Mouse (Mus musculus) thymus, postnatal 25 days (tissue): ENCODE results near the gene Tax1bp1.
"Not testable (repeated sequence)": the region's sequence is repeated elsewhere in the genome, so short reads cannot be mapped to it uniquely, and the experiment has no call there.

Experiments
- DNase-seq: peaks from one replicate; pipeline ENCODE4 v3.0.0; 2022

Tax1bp1 gene

GRCm38 (mm10) chr6:52713104-52713896 lies at the start of gene Tax1bp1:
TSS of gene Tax1bp1 (plus strand) at chr6:52713729.
- DNase-seq: peak; percentile 93

DNA sequence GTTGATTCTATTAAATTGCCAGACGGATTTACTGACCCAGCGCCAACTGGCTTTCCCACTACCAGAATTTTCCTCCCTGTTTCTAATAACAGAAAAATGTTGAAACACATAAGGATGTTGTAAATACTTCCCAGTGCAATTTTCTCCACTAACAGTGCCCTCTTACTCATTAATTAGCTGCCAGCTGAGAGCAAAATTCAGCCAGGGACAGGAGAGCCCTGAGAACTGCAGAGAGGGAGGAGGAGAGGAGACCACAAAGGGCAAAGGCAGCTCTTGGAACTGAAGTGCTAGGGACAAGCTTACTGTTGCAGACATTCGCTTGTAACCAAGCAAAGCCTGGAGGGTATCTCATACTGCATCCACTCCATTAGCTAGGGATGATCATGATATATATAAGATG lies 45.9 kb upstream of the Tax1bp1 start:
- no peak for DNase-seq

- not testable (repeated sequence) for DNase-seq
Measured at GRCm38 (mm10) chr6:52669878-52670277, 43.7 kb upstream of the Tax1bp1 start.

DNA sequence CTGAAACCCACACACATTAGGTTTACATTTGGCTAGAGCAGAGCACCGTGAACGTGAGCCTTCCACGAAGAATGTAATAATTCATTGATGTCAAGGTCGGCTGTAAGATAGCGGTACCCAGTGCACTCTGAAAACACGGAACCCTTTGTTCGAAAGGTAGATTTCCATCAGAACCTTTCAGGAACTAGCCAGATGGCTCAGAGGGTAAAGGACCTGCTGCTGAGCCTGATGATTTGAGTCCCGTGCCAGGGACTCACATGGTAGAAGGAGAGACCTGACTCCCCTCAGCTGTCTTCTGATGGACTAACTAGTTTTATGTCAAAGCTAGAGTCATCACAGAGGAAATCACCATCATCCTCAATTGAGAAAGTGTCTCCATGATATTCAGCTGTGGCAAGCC lies 41.7 kb upstream of the Tax1bp1 start:
- DNase-seq: no peak

DNA sequence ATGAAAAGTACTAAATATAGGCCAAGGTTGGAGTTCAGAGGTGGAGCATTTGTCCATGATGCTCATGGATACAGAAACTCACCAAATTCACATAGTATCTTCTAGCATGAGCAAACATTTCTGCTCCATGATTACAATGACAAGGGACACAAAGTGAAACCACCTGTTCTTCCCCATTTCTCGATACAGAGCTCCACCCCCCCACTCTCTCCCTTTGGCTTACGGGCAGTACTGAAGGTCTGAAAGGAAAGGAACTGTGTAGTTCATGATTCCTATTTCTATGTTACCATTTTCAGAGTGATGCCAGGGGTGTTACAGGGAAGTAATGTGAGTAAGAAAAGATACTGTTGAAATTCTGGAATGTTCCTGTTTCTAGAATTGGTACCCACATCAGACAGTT lies 41.0 kb upstream of the Tax1bp1 start:
- DNase-seq: no peak

- DNase-seq: no peak
Measured at GRCm38 (mm10) chr6:52673706-52674105, 39.8 kb upstream of the Tax1bp1 start.

DNA sequence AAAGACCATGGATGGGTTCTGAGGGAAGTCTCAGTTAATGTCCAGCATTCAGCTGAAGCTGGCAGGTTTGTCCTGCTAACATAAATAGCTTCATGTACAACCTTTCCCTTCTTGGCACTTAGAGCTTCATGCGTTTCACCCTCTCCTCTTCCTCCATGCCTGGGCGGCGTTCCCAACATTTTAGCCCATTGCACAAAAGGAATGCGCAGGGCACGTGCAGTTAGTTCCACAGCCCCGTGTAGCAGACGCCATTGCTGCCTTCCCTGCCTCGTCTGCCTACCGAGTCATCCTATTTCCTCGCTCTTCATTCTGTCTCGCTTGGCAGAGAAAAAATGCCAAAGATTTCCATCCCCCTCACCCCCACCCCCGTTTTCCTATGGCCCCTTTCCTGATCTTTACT lies 39.0 kb upstream of the Tax1bp1 start:
- no peak for DNase-seq

DNA sequence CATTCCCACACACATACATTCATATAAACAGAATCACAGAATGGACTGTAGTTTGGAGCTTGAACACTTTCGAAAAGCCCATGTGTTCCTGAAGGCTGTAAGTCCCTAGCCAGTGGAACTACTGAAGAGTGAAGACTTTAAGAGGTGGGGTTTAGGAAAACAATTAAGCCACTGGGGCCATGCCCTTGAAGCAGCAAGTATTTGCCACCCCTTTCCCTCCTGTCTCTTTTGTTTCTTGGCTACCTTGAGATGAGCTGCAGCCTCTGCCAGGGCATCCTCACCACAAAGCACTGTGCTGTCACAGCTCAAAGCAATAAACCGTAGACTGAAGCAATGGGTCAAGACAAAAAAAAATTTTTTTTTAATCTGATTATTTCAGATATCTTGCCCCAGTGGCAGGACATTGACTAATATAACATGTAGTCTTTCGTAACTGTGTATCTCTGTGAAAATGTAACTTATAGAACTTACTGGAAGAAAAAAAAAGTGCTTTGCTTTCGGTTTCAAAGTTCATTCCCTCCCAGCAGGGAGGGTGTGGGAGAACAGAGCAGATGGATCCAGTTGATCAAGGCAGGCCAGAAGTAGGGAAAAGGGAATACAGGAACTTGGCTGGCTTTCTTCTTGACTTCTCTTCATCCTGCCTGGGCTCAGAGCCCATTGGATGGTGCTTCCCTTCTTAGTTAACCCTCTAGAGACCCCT lies 38.2 kb upstream of the Tax1bp1 start:
- DNase-seq: no peak

GRCm38 (mm10) chr6:52677534-52677933 lies 36.0 kb upstream of the Tax1bp1 start:
- DNase-seq: not testable (repeated sequence)

DNA sequence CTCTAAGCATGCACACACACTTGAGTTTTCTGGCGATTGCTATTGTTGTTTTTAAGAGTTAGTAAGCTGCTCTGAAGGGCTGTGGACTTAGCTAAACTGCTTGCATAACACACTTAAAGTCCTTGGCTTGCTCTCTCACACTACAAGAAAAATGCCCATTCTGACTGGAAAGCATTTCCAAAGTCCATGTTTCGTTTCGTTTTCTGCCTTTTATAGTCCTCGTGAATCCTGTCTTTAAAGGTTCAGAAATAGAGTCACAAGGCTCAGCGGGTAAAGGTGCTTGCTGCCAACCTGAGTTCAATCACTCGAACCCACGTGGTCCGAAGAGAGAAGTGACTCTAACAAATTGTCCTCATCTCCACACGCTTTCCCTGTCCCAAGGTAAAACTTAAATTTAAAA lies 34.0 kb upstream of the Tax1bp1 start:
- no peak for DNase-seq

- DNase-seq: no peak
Measured at GRCm38 (mm10) chr6:52680458-52681032, 33.0 kb upstream of the Tax1bp1 start.

DNA sequence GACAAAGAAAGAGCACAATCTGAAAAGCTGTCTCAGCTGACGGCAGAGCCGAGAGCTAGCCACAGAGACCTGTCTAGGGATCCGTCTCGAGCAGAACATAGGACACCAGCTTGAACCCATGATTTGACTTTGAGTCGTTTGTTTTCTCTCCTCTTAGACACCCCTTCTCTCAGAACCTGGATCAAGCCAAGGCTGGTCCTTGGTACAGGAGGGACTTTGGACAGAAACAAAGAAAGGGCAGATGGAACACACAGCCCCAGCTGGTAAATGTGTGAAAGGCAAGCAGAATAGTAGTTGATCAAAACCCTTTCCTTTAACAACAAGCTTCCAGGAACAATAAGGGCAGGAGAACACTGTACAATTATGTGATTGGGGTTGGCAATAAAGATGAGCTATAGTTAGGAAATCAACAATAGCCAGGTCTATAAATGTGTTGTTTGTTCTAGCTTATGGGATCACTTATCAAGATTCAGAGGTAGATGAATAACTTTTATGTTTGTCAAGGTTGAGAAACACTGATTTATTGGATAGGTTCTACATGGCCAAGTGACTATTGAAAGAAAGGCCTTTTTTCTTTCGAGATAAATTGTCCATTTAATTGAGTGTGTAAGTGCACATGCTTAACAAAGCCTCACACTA lies 31.6 kb upstream of the Tax1bp1 start:
- no peak for DNase-seq

GRCm38 (mm10) chr6:52682607-52683006 lies 30.9 kb upstream of the Tax1bp1 start:
- no peak for DNase-seq

DNA sequence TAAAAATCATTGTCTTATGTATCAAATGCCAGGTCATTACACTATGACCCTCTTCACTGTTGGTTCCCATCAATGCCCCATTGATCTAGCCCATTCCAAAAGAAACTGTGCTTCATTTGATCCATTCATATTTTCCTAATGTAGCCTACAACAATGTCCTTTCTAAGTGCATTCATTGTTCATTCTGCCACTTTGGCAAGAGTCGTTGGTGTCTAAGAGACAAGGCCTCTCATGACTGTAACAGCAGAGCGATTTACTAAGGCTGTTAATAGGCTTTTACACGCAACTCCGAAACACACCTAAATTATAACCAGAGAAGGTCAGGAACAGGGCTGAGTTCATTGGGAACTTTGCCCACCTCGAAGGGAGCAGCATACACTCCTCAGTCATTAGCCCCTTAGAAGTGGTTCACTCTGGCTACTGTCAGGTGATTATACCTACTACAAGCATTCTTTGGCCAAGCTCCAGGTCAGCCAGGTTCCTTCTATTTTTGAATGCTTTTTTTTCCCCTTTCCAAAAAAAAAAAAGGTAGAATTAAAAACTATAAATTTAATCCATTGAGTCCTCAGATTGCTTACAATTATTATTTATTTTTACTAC lies 26.5 kb upstream of the Tax1bp1 start:
- DNase-seq: no peak

DNA sequence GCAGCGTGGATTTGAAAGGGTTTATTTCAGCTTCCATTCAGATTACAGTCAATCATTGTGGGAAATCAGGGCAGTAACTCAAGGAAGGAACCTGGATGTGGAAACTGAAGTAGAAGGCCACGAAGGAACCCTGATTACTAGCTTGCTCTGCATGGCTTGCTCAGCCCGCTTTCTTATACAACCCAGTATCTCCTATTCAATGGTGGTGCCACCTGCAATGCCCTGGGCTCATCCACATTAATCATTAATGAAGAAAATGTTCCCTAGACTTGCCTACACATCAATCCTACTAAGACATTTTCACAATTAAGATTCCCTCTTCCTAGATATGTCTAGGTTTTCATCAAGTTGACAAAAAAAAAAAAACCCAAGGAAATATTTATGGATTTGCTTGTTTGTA lies 23.2 kb upstream of the Tax1bp1 start:
- DNase-seq: no peak

- DNase-seq: no peak
Measured at GRCm38 (mm10) chr6:52691800-52692199, 21.7 kb upstream of the Tax1bp1 start.

- no peak for DNase-seq
Measured at GRCm38 (mm10) chr6:52692451-52693063, 21.0 kb upstream of the Tax1bp1 start.

DNA sequence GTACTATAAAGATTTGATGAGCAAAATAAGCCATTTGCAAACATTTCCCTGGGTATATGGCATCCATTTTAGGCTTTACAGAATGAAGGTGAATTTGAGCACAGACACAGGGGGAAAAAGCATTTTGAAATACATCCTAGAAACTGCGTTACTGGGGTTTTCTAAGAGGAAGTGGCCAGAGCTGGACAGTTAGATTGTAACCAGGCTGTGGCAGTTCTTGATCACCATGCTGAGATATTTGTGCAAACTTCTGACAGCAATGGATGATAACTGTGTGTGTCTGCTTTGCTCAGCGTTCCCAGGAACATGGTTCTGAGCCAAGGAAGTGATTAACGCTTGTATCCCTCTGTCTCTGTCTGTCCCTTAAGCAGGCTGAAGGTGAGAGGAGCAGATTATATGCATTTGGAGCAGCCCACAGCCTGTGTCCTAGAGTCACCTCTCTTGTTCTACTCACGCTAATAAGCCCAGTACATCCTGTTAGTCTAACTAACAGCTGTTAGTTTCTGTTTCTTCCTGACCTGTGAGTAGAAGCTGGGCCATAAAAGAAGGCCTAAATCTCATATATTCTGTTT lies 15.5 kb upstream of the Tax1bp1 start:
- no peak for DNase-seq

DNA sequence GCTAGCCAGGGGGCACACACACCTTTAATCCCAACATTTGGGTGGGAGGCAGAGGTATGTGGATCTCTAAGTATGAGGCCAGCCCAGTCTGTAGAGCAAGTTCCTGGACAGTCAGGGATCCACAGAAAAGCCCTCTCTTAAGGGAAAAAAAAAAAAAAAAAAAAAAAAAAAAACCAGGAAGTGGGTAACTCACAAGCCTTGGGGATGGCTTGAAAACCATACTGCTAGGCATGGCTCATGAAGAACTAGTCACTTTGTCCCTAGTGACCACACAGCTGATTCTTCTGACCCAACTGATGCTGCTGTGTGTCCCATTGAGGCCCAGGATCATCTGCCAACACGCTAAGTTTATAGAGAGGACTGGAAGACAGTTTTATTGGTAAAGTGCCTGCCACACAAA lies 14.5 kb upstream of the Tax1bp1 start:
- DNase-seq: no peak

GRCm38 (mm10) chr6:52699899-52700298 lies 13.6 kb upstream of the Tax1bp1 start:
- no peak for DNase-seq

- DNase-seq: no peak
Measured at GRCm38 (mm10) chr6:52703263-52703662, 10.3 kb upstream of the Tax1bp1 start.

DNA sequence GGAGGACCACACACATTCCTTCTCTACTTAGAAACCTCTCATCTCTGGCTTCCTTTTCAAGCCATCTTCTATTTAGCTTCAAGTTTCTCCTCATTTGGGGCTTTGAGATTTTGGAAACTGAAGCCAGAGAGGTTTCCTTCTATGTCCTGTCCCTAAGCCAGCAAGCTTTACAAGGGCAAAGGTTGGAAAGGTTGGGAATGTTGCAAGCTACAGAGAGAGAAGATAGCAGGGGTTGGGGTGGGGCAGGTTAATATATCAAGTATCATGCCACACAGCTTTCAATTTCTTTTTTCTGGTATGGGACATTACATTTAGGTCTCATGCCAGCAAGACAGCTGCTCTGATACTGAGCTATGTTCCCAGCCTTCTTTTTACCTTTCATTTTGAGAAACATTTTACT lies 8.2 kb upstream of the Tax1bp1 start:
- DNase-seq: no peak
